Mouse (Mus musculus) naive thymus-derived CD4-positive, alpha-beta T cell, adult 5 months (primary cell): Measurements from ENCODE around the gene Picalm. TPM values are rescaled to one million over a fixed set of nuclear protein-coding genes. Genes with fewer than 3 reads are reported as not detected.

Experiments used
- polyA plus RNA-seq: library from polyadenylated mRNA; unstranded; fragments of 100-300 nt; shearing (Covaris generic); gene quantifications from one replicate; pipeline ENCODE4 v1.2.1, GENCODE M21; 2017

Gene Picalm
- 51.7 TPM for polyA plus RNA-seq

GRCm38 (mm10) chr7:90129732-90130392 lies at the start of gene Picalm:
Gene Picalm (plus strand): TSS chr7:90130213.

Other genes with a start within 250 kb of the Picalm start
- not detected for gene Ccdc81, start 226.6 kb upstream of the Picalm start, polyA plus RNA-seq
- gene Hikeshi, start 189.0 kb upstream of the Picalm start, polyA plus RNA-seq, result 61.0 TPM
- 186 TPM for gene Eed, start 149.2 kb upstream of the Picalm start, polyA plus RNA-seq
- gene Ccdc83, start 135.6 kb downstream of the Picalm start, polyA plus RNA-seq, result not detected
- 67.5 TPM for gene Sytl2, start 172.0 kb downstream of the Picalm start, polyA plus RNA-seq